Mouse (Mus musculus): ENCODE measurements around the gene Atg4d.
"Not testable (repeated sequence)": the region's sequence is repeated elsewhere in the genome, so short reads cannot be mapped to it uniquely, and the experiment has no call there.

The Atg4d gene

GRCm38 (mm10) chr9:21241343-21241742 is 23.8 kb upstream of the Atg4d start:
- DNase-seq = peak; percentile 94 to 95

GRCm38 (mm10) chr9:21243826-21244427 is 21.2 kb upstream of the Atg4d start:
- peak in 1 of 2 experiments; percentile 80 for DNase-seq

DNA sequence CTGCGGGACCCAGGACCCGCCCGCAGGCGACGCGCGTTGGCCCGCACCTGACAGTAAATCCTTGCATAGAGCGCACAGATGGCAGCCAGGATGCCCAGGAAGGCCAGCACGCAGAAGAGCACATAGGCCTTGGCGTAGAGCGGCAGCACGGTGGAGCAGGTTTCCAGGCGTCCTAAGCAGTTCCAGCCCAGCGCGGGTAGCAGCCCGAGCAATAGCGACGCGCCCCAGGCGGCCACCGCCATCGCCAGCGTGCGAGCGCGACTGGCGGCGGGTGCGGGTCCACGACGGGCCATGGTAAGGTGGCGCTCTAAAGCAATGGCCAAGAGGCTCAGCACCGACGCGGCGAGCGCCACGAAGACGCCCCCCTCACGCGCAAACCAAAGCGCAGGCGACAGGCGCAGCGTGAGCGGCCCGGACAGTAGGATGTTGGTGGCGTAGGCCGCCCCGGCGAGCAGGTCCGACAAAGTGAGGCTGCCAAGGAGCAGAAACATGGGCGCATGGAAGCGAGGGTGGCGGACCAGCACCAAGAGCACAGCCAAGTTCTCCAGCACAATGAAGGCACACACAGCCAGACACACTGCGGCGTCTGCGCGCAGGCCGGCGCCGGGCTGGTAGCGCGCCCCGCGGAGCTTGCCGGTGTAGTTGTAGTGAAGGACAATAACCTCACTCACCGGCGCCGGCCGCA is 20.5 kb upstream of the Atg4d start:
- peak; percentile 76 to 78 for DNase-seq

DNA sequence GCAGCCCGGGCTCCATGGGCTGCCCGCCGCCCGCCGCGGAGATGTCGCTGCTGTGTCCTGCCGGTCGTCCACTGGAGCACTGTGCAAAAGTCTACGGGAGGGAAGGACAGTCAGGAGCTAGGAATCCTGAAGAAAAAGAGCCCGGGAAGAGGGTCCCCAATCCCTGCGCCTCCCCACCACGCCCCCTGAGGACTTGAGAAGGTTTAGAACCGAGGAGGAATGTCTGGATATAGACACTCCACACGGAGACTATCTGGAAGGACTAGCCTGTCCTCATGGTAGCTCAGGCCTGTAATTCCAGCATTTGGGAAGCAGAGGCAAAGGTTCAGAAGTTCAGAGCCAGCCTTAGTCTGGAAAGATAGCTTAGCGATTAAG is 20.0 kb upstream of the Atg4d start:
- no peak for DNase-seq

- DNase-seq = no peak
Observed at GRCm38 (mm10) chr9:21246342-21246741, 18.8 kb upstream of the Atg4d start.

DNA sequence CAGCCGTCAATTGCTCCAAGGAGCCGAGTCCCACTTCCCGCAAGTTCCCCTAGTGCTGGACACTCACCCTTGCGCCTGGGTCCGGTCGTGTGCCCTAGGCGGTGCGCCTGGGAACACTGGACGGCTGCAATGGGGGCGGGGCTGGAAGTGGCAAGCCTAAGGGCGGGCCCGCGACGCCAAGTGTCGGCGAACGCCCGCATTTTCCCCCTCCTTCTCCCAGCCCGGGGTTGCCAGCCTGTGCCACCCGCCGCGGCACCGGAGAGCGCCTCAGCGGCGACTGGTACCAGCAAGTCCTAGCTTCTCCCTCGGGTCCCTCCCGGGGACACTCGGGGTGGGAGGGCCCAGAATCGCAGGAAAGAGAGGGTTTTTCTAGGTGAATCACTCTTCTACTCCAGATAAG is 16.8 kb upstream of the Atg4d start, which contains the start of gene S1pr5:
Gene S1pr5, minus strand, starts transcription at position 118 of the 400 bp plus-strand sequence.
- DNase-seq = peak in 1 of 2 experiments; percentile 39

DNA sequence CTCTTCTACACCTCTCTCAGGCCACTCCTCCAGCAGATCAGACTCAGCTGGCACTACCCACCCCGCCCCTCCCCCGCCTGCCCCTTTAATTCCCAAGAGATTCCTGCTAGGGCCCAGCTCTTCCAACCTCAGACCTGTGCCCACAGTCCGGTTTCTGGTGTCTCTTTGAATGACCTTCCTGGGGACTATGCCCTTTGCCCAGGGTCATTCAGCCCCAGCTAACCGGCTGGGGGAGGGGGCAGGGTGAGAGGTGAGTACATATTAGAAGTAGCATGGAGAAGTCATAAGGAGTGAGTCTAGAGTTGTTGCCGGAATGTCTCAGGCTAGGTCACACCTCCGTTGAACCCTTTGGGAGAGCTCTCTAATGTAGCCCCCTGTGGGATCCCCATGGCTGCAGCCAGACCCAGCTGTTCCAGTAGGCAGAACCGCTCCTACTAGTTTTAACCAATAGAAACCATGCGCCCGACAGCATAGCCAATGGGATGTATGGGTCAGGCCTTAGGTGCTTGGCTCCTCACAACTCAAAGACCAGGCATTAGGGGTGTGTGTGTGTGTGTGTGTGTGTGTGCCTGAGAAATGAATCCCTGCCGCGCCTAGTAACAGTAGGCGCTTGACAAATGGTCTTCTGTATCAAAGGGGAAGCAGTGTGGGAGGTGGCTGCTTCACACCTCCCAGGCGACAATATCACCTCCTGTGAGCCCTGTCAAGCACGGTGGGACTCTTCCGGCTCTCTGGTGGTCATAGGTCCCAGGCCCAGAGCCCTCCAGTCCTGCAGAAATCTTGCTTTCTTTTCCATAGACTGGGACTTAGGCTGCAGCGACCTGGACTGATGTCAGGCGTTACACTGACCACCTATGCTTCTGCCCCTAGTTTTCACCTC is 15.2 kb upstream of the Atg4d start:
- DNase-seq = no peak

- peak; percentile 64 to 72 for DNase-seq
Observed at GRCm38 (mm10) chr9:21250509-21250908, 14.6 kb upstream of the Atg4d start.

DNA sequence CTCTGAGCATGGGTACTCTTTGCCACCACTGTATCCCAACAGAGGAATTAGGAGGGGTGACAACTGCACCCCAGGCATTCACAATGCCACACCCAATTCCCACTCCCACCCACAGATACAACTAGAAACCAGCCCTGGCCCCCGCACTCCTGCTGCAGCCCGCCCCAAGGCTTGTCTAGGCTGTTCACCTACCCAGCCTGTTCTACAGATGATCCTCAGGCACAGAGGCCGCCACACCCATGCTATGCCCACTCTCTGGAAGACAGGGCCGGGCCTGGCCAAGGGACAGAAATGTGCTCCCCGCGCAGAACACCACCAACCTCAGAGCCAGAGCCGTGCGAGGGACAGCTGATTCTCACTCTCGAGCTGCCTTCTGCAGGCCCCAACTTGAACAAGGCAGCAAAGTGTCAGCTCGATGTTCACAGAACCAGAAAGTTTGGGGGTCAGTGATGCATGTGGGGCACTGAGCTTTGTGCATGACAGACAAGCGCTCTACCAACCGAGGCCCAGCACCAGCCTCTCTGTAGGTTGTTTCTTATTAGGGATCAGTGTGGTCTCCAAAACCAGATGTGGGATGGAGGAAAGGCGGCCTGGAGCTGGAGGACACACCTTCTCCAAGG is 13.9 kb upstream of the Atg4d start:
- DNase-seq = no peak

DNA sequence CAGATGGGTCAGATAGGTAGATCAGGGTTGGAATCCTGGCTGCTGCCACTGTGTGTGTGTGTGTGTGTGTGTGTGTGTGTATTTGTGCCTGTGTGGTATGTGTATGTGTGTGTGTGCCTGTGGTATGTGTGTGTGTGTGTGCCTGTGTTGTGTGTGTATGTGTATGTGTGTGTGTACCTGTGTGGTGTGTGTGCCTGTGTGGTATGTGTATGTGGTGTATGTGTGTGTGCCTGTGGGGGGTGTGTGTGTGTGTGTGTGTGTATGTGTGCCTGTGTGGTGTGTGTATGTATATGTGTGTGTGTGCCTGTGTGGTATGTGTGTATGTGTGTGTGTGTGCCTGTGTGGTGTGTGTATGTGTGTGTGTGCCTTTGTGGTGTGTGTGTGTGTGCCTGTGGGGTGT is 10.4 kb upstream of the Atg4d start:
- DNase-seq = no peak

DNA sequence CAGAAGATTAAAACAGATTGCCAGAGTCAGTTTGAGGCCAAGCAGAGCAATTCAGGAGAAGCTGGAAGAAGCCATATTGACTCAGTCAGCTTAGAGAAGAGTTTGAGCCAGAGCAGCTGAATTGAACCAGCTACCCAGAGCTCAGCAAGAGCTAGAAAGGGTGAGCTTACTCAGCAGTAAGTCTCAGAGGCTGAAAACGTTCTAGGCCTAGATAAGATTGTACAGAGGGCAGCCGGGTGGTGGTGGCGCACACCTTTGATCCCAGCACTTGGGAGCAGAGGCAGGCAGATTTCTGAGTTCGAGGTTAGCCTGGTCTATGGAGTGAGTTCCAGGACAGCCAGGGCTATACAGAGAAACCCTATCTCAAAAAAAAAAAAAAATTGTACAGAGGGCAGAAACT is 8.7 kb upstream of the Atg4d start:
- DNase-seq = not testable (repeated sequence)

- no peak for DNase-seq
Observed at GRCm38 (mm10) chr9:21260491-21261040, 4.5 kb upstream of the Atg4d start.

- no peak for DNase-seq
Observed at GRCm38 (mm10) chr9:21261831-21262230, 3.3 kb upstream of the Atg4d start.

- DNase-seq = peak in 1 of 2 experiments; percentile 43
Observed at GRCm38 (mm10) chr9:21264272-21264999, 657 bp upstream of the Atg4d start.

- DNase-seq = no peak
Observed at GRCm38 (mm10) chr9:21265611-21266010, 518 bp downstream of the Atg4d start.

GRCm38 (mm10) chr9:21266889-21267288 is 1.8 kb downstream of the Atg4d start:
- DNase-seq = no peak

- DNase-seq = no peak
Observed at GRCm38 (mm10) chr9:21268305-21268704, 3.2 kb downstream of the Atg4d start.

DNA sequence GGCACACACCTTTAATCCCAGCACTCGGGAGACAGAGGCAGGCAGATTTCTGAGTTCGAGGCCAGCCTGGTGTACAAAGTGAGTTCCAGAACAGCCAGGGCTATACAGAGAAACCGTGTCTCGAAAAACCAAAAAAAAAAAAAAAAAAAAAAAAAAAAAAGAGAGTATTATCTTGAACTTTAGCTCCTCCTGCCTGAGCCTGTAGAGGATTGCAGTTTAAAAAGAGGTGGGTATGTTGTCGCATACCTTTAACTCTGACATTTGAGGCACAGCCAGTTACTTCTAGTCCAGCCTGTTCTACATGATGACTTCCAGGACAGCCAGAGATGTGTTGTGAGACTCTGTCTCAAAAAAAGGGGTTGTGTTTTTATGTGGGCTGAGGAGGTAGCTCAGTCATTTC is 4.5 kb downstream of the Atg4d start:
- not testable (repeated sequence) for DNase-seq

- DNase-seq = no peak
Observed at GRCm38 (mm10) chr9:21272391-21272790, 7.3 kb downstream of the Atg4d start.

GRCm38 (mm10) chr9:21273094-21273493 is 8.0 kb downstream of the Atg4d start:
- DNase-seq = no peak

- DNase-seq = no peak
Observed at GRCm38 (mm10) chr9:21273520-21274228, 8.6 kb downstream of the Atg4d start.
